Mouse (Mus musculus) gastrocnemius, postnatal 10 days (tissue): Measurements from ENCODE around the gene 4930512M02Rik. TPM values are rescaled to one million over a fixed set of nuclear protein-coding genes. Genes with fewer than 3 reads are reported as not detected.
"Not testable (repeated sequence)": the region's sequence is repeated elsewhere in the genome, so short reads cannot be mapped to it uniquely, and the experiment has no call there.

Experiments
- DNase-seq: peaks from one replicate; pipeline ENCODE4 v3.0.0; 2021; ENCODE audit warnings: mixed read lengths
- long read RNA-seq, 2 experiments: library from polyadenylated mRNA; stranded (forward); transcript quantifications; one replicate each; pipeline ENCODE4 v2.0.0; 2021
- total RNA-seq, 2 experiments: library from RNA; stranded (reverse); gene quantifications; 2 replicates each; pipeline ENCODE4 v1.2.3; 2021

The 4930512M02Rik gene
- not detected for total RNA-seq
- long read RNA-seq, experiment 1, result 0 reads
- long read RNA-seq, experiment 2, result 0 reads

GRCm38 (mm10) chr11:11627735-11628134 lies at the start of gene 4930512M02Rik:
4930512M02Rik (minus strand) TSS chr11:11627835.
- DNase-seq, result not testable (repeated sequence)

- DNase-seq, result no peak
Observed at GRCm38 (mm10) chr11:11677165-11677564, 49.5 kb upstream of the 4930512M02Rik start.

- no peak for DNase-seq
Observed at GRCm38 (mm10) chr11:11676068-11676741, 48.6 kb upstream of the 4930512M02Rik start.

- DNase-seq, result no peak
Observed at GRCm38 (mm10) chr11:11675063-11675462, 47.4 kb upstream of the 4930512M02Rik start.

- DNase-seq, result no peak
Observed at GRCm38 (mm10) chr11:11672974-11673373, 45.3 kb upstream of the 4930512M02Rik start.

GRCm38 (mm10) chr11:11667922-11668290 lies 40.3 kb upstream of the 4930512M02Rik start:
- no peak for DNase-seq

- no peak for DNase-seq
Observed at GRCm38 (mm10) chr11:11667254-11667921, 39.8 kb upstream of the 4930512M02Rik start.

- no peak for DNase-seq
Observed at GRCm38 (mm10) chr11:11660651-11661050, 33.0 kb upstream of the 4930512M02Rik start.

GRCm38 (mm10) chr11:11658834-11659233 lies 31.2 kb upstream of the 4930512M02Rik start:
- DNase-seq, result no peak

GRCm38 (mm10) chr11:11657634-11658033 lies 30.0 kb upstream of the 4930512M02Rik start:
- DNase-seq, result no peak

- no peak for DNase-seq
Observed at GRCm38 (mm10) chr11:11656995-11657530, 29.4 kb upstream of the 4930512M02Rik start.

GRCm38 (mm10) chr11:11656388-11656787 lies 28.8 kb upstream of the 4930512M02Rik start:
- no peak for DNase-seq

- no peak for DNase-seq
Observed at GRCm38 (mm10) chr11:11644303-11644702, 16.7 kb upstream of the 4930512M02Rik start.

- DNase-seq, result no peak
Observed at GRCm38 (mm10) chr11:11624073-11624705, 3.4 kb downstream of the 4930512M02Rik start.

- no peak for DNase-seq
Observed at GRCm38 (mm10) chr11:11609243-11609642, 18.4 kb downstream of the 4930512M02Rik start.

GRCm38 (mm10) chr11:11587327-11587726 lies 40.3 kb downstream of the 4930512M02Rik start:
- no peak for DNase-seq

- no peak for DNase-seq
Observed at GRCm38 (mm10) chr11:11586423-11586822, 41.2 kb downstream of the 4930512M02Rik start.

GRCm38 (mm10) chr11:11573691-11574090 lies 53.9 kb downstream of the 4930512M02Rik start:
- DNase-seq, result no peak

GRCm38 (mm10) chr11:11570747-11571146 lies 56.9 kb downstream of the 4930512M02Rik start:
- no peak for DNase-seq

- DNase-seq, result no peak
Observed at GRCm38 (mm10) chr11:11569466-11570132, 58.0 kb downstream of the 4930512M02Rik start.

- no peak for DNase-seq
Observed at GRCm38 (mm10) chr11:11568033-11568432, 59.6 kb downstream of the 4930512M02Rik start.

GRCm38 (mm10) chr11:11565146-11565820 lies 62.4 kb downstream of the 4930512M02Rik start:
- DNase-seq, result no peak
